Mouse (Mus musculus) intestine, postnatal 0 days (tissue): ENCODE results near the gene Mlh1. TPM values are rescaled to one million over a fixed set of nuclear protein-coding genes. Genes with fewer than 3 reads are reported as not detected.
A peak's percentile ranks its signal among the peaks of the same experiment; 100 is the strongest.

ENCODE experiments used
- ATAC-seq: fragments of 200-750 bp; cut with Nextera tagmentation; 2 replicates; pipeline ENCODE4 v1.8.0; 2017; ENCODE audit warnings: mild to moderate bottlenecking, moderate TSS enrichment, moderate library complexity
- H3K27ac ChIP-seq: fragments of 300-500 bp; sonication (generic); 2 replicates; pipeline ENCODE4 v1.5.1; 2014; ENCODE audit warnings: mild to moderate bottlenecking, low read depth, low read length, moderate library complexity
- H3K27me3 ChIP-seq: fragments of 300-500 bp; sonication (generic); replicated peaks from 2 replicates; pipeline ENCODE4 v1.6.1; 2014; ENCODE audit warnings: low read length, mixed read lengths; ENCODE audit not compliant: control insufficient read depth, insufficient read depth
- H3K36me3 ChIP-seq: fragments of 300-500 bp; sonication (generic); 2 replicates; pipeline ENCODE4 v1.6.1; 2014; ENCODE audit warnings: mild to moderate bottlenecking, moderate library complexity; ENCODE audit not compliant: control insufficient read depth, insufficient read depth
- H3K4me1 ChIP-seq: fragments of 300-500 bp; sonication (generic); replicated peaks from 2 replicates; pipeline ENCODE4 v1.6.1; 2014; ENCODE audit warnings: antibody characterized with exemption, low read length, mixed read lengths; ENCODE audit not compliant: control insufficient read depth, insufficient read depth
- H3K4me2 ChIP-seq: fragments of 300-500 bp; sonication (generic); replicated peaks from 2 replicates; pipeline ENCODE4 v1.6.1; 2014; ENCODE audit warnings: low read depth, mild to moderate bottlenecking, moderate library complexity
- H3K4me3 ChIP-seq: fragments of 300-500 bp; sonication (generic); 2 replicates; pipeline ENCODE4 v1.5.1; 2014; ENCODE audit warnings: low read depth, low read length
- H3K9ac ChIP-seq: fragments of 300-500 bp; sonication (generic); 2 replicates; pipeline ENCODE4 v1.6.1; 2014; ENCODE audit warnings: mild to moderate bottlenecking, low read depth, low read length
- H3K9me3 ChIP-seq: fragments of 300-500 bp; sonication (generic); 2 replicates; pipeline ENCODE4 v1.6.1; 2016; ENCODE audit warnings: mixed run types; ENCODE audit not compliant: control insufficient read depth
- CTCF ChIP-seq: sonication (generic); IDR thresholded peaks from 2 replicates; pipeline ENCODE4 v1.5.1; 2016; ENCODE audit warnings: low read depth, mild to moderate bottlenecking, control low read depth, antibody characterized with exemption, moderate library complexity
- WGBS: fragments of 180-500 bp; shearing (Covaris S2); extraction: QIAGEN DNeasy Blood & Tissue Kit; methylation state at CpG from one replicate; pipeline ENCODE4 v1.1.7; 2014; 5-methylcytosine and 5-hydroxymethylcytosine counted together
- polyA plus RNA-seq: library from polyadenylated mRNA; unstranded; fragments of >200 nt; fragmentation: Nextera tagmentation; extraction: Ambion mirVana; gene quantifications from 2 replicates; pipeline ENCODE4 v1.2.1, GENCODE M21; 2015

The Mlh1 gene
- polyA plus RNA-seq, 1 experiment from 2014 or later: 11.7 TPM

DNA sequence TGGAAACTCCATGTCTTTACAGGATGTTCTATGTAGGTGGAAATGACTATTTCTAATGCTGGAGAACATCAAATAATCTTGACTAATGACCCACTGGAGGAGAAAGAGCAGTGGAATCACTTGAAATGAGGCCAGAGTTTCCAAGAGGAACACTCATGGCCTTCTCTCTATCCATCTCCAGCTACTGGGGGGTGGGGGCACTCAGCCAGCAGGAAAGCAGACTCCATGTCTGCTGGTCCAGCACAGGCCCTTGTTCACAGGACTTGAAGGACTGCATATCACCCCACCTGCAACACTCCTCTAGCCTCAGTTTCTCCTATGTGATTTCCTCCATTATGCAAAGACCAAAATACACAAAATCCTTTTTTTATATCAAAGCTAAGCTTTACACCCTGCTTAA, 33.9 kb downstream of the Mlh1 start:
- no peak overlapping the region for H3K4me3 ChIP-seq
- H3K4me1 ChIP-seq: no peaks in the 10 kb centered on the region
- TF ChIP-seq CTCF: no peak
- no peak overlapping the region for H3K4me2 ChIP-seq
- H3K9me3 ChIP-seq: no peaks in the 10 kb centered on the region
- no peak for ATAC-seq
- H3K36me3 ChIP-seq: peaks cover 88% of the 10 kb centered on the region
- no peak overlapping the region for H3K9ac ChIP-seq
- H3K27me3 ChIP-seq: no peaks in the 10 kb centered on the region
- H3K27ac ChIP-seq: no peak overlapping the region

DNA sequence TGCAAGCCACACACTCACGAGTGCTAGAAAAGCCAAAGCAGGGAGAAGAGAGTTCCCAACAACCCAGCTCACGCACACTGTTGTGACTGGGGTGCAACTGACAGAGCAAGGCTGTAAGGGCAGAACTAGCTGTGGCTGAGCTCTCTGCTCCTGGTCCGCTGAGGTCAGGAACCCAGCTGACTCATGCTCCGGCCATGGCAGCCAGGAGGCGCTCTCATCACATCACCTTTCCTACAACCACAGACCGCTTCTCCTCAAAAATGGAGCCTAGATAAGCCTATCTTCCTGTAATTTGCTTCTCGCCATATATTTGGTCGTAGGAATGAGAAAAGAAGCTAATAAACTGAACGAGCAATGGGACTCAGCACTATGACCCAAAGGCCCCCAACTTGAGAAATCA, 36.9 kb downstream of the Mlh1 start:
- Histone ChIP-seq H3K4me3 (no peak overlapping the region), H3K4me1 (no peaks in the 10 kb centered on the region), H3K36me3 (peaks cover 78% of the 10 kb centered on the region), H3K9ac (no peak overlapping the region), H3K27ac (no peak overlapping the region), H3K4me2 (no peak overlapping the region), H3K27me3 (no peaks in the 10 kb centered on the region), H3K9me3 (no peaks in the 10 kb centered on the region)
- peak; percentile 53 for TF ChIP-seq CTCF
- 90% methylated on average over 9 of the region's 9 CpGs for WGBS
- no peak for ATAC-seq

DNA sequence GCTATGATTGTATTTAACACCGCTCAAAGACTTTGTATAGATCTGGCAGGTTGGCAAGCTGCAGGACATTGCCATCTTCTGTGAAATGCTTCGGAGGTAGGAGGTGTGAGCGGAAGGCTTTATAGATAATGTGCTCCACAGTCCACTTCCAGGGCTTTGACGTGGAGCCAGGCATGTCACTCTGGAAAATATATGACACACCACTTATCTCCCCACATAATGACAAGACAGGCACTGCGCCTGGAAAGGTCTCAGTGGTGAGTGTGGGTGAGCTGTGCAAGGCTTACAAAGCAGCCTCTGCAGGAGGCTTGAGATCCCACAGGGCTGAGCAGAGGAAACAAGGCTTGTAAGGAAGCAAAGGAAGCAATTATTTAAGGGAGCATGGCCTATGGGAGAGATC, 43.1 kb downstream of the Mlh1 start:
- no peaks in the 10 kb centered on the region for H3K27me3 ChIP-seq
- peaks cover 77% of the 10 kb centered on the region for H3K36me3 ChIP-seq
- no peak overlapping the region for H3K27ac ChIP-seq
- no peaks in the 10 kb centered on the region for H3K4me1 ChIP-seq
- WGBS: 72% methylated on average over 5 of the region's 5 CpGs
- no peaks in the 10 kb centered on the region for H3K9me3 ChIP-seq
- H3K4me3 ChIP-seq: no peak overlapping the region
- H3K9ac ChIP-seq: no peak overlapping the region
- peak; percentile 43; the same call in 1 of the 2 replicates for ATAC-seq
- H3K4me2 ChIP-seq: no peak overlapping the region
- no peak for TF ChIP-seq CTCF

DNA sequence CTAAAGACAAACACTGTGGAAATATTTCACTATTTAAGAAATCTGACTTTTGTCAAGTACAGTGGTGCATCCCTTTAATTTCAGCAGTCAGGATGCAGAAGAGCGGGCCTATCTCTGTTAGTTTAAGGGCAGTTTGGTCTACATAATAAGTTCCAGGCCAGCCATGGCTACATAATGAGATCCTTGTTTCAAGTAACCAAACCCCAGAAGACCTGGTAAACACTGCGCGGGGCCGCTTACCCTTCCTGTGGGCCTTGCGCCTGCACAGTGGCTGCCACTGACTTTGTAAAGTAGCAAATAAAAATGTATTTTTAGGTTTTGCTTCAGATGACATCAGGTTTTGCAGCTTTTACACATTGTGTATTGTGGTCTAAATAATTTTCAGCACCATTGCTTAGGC, 48.2 kb downstream of the Mlh1 start:
- no peak for ATAC-seq
- no peak overlapping the region for H3K4me3 ChIP-seq
- WGBS: 94% methylated on average over 5 of the region's 5 CpGs
- peaks cover 88% of the 10 kb centered on the region for H3K36me3 ChIP-seq
- TF ChIP-seq CTCF: no peak
- H3K27me3 ChIP-seq: no peaks in the 10 kb centered on the region
- no peaks in the 10 kb centered on the region for H3K4me1 ChIP-seq
- H3K9ac ChIP-seq: no peak overlapping the region
- no peaks in the 10 kb centered on the region for H3K9me3 ChIP-seq
- no peak overlapping the region for H3K27ac ChIP-seq
- H3K4me2 ChIP-seq: no peak overlapping the region

DNA sequence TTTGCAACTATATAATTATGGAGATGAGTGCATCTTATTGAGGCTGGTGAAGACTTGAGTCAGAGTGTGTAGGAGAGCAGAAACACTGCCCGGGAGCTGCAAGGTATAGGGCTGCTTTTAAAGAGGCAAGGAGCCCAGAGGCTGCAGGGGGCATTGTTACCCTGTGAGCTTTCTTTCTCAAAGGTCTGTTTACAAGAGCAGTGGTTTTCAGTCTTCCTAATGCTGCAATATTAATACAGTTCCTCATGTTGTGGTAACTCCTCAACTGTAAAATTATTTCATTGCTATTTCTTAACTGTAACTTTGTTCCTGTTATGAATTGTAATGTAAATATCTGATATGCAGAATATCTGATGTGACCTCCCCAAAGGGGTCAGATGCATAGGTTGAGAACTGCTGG, 50.0 kb downstream of the Mlh1 start:
- H3K9me3 ChIP-seq: no peaks in the 10 kb centered on the region
- H3K4me2 ChIP-seq: no peak overlapping the region
- no peak overlapping the region for H3K9ac ChIP-seq
- H3K27me3 ChIP-seq: no peaks in the 10 kb centered on the region
- H3K27ac ChIP-seq: no peak overlapping the region
- TF ChIP-seq CTCF: no peak
- H3K36me3 ChIP-seq: peaks cover 77% of the 10 kb centered on the region
- H3K4me1 ChIP-seq: no peaks in the 10 kb centered on the region
- ATAC-seq: no peak
- no peak overlapping the region for H3K4me3 ChIP-seq
- 92% methylated on average over 1 of the region's 1 CpGs for WGBS

DNA sequence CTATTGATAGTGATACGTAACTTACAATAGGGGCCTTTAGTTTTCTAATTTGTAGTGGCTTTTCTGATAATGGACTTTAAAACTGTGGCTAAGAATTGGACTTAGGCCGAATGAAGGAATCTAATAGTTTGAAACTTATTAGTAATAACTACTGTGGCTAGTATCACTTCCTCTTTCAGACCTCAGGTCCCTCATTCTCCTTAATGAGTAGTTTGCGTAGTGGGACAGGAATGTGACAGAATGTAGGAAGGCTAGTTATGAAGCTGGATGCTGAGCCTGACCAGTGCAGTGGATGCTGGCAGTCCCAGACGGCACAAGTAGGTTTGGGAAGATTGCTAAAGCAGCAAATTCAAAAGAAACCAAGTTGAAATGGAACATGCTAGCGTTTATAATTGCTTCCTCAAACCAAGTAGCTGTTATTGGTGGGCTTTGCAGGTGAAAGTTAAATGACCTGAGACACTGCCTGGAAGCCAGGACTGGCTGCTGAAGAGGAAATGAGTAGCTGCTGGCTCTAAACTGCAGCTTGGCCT, 51.0 kb downstream of the Mlh1 start:
- WGBS: 86% methylated on average over 5 of the region's 5 CpGs
- no peak overlapping the region for H3K27ac ChIP-seq
- H3K36me3 ChIP-seq: peaks cover 78% of the 10 kb centered on the region
- no peak overlapping the region for H3K4me2 ChIP-seq
- no peak for ATAC-seq
- H3K9me3 ChIP-seq: no peaks in the 10 kb centered on the region
- H3K4me1 ChIP-seq: no peaks in the 10 kb centered on the region
- H3K9ac ChIP-seq: no peak overlapping the region
- no peaks in the 10 kb centered on the region for H3K27me3 ChIP-seq
- TF ChIP-seq CTCF: no peak
- no peak overlapping the region for H3K4me3 ChIP-seq

DNA sequence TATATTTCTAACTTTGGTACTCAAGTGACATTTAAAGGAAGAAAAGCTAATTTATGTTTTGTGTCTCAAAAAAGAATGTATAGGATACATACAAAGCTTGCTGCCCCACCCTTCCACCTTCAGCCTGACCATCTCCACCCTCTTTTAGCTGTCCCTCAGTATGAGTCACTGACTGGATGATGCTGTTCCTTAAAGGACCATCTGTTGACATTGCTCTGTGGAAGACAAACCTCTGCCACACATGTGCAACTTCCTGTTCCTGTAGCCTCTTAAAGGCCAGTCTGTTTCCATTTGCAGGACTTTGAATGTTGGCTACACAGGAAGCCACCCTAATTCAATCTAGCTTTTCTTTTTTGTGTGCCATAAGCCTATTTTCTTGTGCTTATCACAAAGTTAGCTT, 55.2 kb downstream of the Mlh1 start:
- H3K27me3 ChIP-seq: no peaks in the 10 kb centered on the region
- no peak for ATAC-seq
- no peak for TF ChIP-seq CTCF
- H3K9ac ChIP-seq: no peak overlapping the region
- H3K9me3 ChIP-seq: no peaks in the 10 kb centered on the region
- peaks cover 56% of the 10 kb centered on the region for H3K36me3 ChIP-seq
- H3K27ac ChIP-seq: no peak overlapping the region
- no peak overlapping the region for H3K4me3 ChIP-seq
- no peaks in the 10 kb centered on the region for H3K4me1 ChIP-seq
- H3K4me2 ChIP-seq: no peak overlapping the region
